Mouse (Mus musculus) myocyte (in vitro differentiated cells): ENCODE measurements at regions not wholly inside any gene's neighbourhood (a gene's known extent, or its start where the extent isn't known, plus 50 kb on each side); places are given as distances from the start of the nearest gene placed in this dataset.

Experiments
- CEBPB ChIP-seq: IDR thresholded peaks from 2 replicates; pipeline ENCODE4 v1.6.1; 2011; ENCODE audit warnings: mild to moderate bottlenecking, moderate library complexity; ENCODE audit not compliant: poor library complexity, insufficient read depth, severe bottlenecking
- MAX ChIP-seq: IDR thresholded peaks from one replicate; pipeline ENCODE4 v1.6.1; 2011; ENCODE audit warnings: low read depth, mild to moderate bottlenecking, control low read depth
- POLR2A ChIP-seq: IDR thresholded peaks from one replicate; pipeline ENCODE4 v1.6.1; 2011; ENCODE audit warnings: low read depth, mild to moderate bottlenecking, control low read depth, moderate library complexity; ENCODE audit not compliant: insufficient read length
- POLR2AphosphoS2 ChIP-seq: IDR thresholded peaks from one replicate; pipeline ENCODE4 v1.6.1; 2011; ENCODE audit warnings: low read depth, control low read depth; ENCODE audit not compliant: insufficient read length
- REST ChIP-seq: IDR thresholded peaks from one replicate; pipeline ENCODE4 v1.6.1; 2011; ENCODE audit warnings: mild to moderate bottlenecking, control low read depth, moderate library complexity; ENCODE audit not compliant: insufficient read depth, insufficient read length
- TCF12 ChIP-seq: IDR thresholded peaks from one replicate; pipeline ENCODE4 v1.6.1; 2011; ENCODE audit warnings: mild to moderate bottlenecking, control low read depth; ENCODE audit not compliant: poor library complexity, insufficient read depth, severe bottlenecking
- TCF3 ChIP-seq: IDR thresholded peaks from one replicate; pipeline ENCODE4 v1.6.1; 2011; ENCODE audit warnings: low read depth, control low read depth; ENCODE audit not compliant: insufficient read length
- USF1 ChIP-seq: IDR thresholded peaks from one replicate; pipeline ENCODE4 v1.6.1; 2011; ENCODE audit warnings: low read depth, mild to moderate bottlenecking, control low read depth, moderate library complexity

DNA sequence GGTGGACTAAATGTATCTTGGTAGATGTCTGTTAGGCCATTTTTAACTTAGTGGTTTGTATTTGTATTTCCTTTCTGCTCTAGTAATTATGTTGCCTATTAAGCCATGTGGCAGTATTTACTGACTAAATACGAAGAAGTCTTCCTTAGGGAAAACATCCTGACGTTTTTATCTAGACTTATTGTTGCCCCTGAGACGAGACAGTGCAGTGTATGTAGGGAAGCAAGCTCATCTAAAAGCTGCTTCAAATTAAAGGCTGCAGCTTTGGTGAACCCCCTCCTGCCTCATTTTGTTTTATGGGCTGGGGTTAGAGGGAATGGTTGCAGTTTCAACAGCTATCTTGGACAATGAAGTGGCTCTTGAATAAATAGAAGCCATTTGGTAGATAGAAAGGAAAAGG is 54.6 kb upstream of the C1galt1 start:
- no peak for TF ChIP-seq MAX
- no peak for TF ChIP-seq POLR2AphosphoS2
- TF ChIP-seq USF1: no peak
- no peak for TF ChIP-seq CEBPB
- no peak for TF ChIP-seq REST
- TF ChIP-seq TCF3: no peak
- TF ChIP-seq TCF12: no peak
- TF ChIP-seq POLR2A: no peak
